8 mouse cellular contexts compared by ENCODE assay signal in the genomic region with DNA sequence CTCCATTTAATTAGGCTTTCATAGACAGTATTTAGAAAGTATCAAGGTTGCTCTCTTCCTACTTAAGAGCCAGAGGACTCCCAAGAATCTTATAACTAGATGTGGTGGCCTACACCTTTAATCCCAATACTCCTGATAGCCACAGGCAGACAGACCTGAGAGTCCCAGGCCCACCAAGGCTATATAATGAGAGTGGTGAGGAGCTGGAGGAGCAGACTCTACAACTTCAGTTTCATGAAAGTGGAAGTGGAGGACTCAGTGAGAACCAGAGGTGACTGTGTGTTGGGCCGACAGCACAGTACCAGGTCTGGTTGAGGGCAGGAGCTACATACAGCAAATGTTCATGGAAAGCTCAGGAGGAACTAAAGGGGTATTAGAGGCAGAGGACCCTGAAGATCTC. TPM values are rescaled to one million over a fixed set of nuclear protein-coding genes. Genes with fewer than 3 reads are reported as not detected.
A peak's percentile ranks its signal among the peaks of the same experiment; 100 is the strongest.
DNase-seq lines count a peak whose midpoint lies in the region; ATAC-seq lines count a peak whose summit lies in the region.

No protein-coding gene starts in this region.

- H3K4me2 ChIP-seq in kidney, embryonic 14.5 days (replicated peaks; ENCODE audit: low read depth, low read length), result peak overlapping the region; percentile 44
- peak overlapping the region; percentile 43 for H3K4me2 ChIP-seq in embryonic facial prominence, embryonic 12.5 days (replicated peaks)
- H3K4me2 ChIP-seq in hindbrain, embryonic 15.5 days, result peak overlapping the region; percentile 48
- H3K4me2 ChIP-seq in midbrain, embryonic 16.5 days (ENCODE audit: low read length), result peak overlapping the region; percentile 46

- H3K4me3 ChIP-seq in kidney, embryonic 14.5 days (ENCODE audit: low read length), result peak overlapping the region; percentile 88
- peak overlapping the region; percentile 85 for H3K4me3 ChIP-seq in embryonic facial prominence, embryonic 12.5 days
- peak overlapping the region; percentile 68 for H3K4me3 ChIP-seq in hindbrain, embryonic 15.5 days
- H3K4me3 ChIP-seq in midbrain, embryonic 16.5 days (ENCODE audit: low read depth, low read length), result peak overlapping the region; percentile 52

- ATAC-seq in kidney, embryonic 14.5 days (ENCODE audit: low FRiP score, low TSS enrichment), result peak; percentile 16; the same call in 1 of the 2 replicates
- ATAC-seq in embryonic facial prominence, embryonic 12.5 days (ENCODE audit: insufficient number of reproducible peaks, insufficient read depth, low FRiP score, low TSS enrichment), result peak; percentile 38; the same call in 1 of the 2 replicates
- no peak; the same call in 1 of the 2 replicates for ATAC-seq in hindbrain, embryonic 15.5 days (ENCODE audit: low FRiP score, low read depth)
- peak; percentile 44 for ATAC-seq in midbrain, embryonic 16.5 days

- 100% methylated on average over 1 of the region's 1 CpGs for WGBS in kidney, embryonic 14.5 days
- 100% methylated on average over 1 of the region's 1 CpGs for WGBS in embryonic facial prominence, embryonic 12.5 days
- WGBS in hindbrain, embryonic 15.5 days, result 97% methylated on average over 1 of the region's 1 CpGs
- 97% methylated on average over 1 of the region's 1 CpGs for WGBS in midbrain, embryonic 16.5 days

- no peak for DNase-seq in kidney, postnatal 36 days
- DNase-seq in adrenal gland, adult (ENCODE audit: inconsistent age in 2 of 2, low spot score in 1 of 2), result no peak
- DNase-seq in cerebellum, postnatal 4 days (ENCODE audit: low spot score in 2 of 2), result no peak
- no peak for DNase-seq in kidney, postnatal 25 days

- H3K9ac ChIP-seq in kidney, embryonic 14.5 days (ENCODE audit: low read depth, low read length), result no peak overlapping the region
- no peak overlapping the region for H3K9ac ChIP-seq in embryonic facial prominence, embryonic 12.5 days
- no peak overlapping the region for H3K9ac ChIP-seq in hindbrain, embryonic 15.5 days
- H3K9ac ChIP-seq in midbrain, embryonic 16.5 days (ENCODE audit: low read depth, low read length), result no peak overlapping the region

- peaks cover 9% of the 10 kb centered on the region for H3K4me1 ChIP-seq in kidney, embryonic 14.5 days (ENCODE audit: control insufficient read depth, insufficient read depth, low read length)
- peaks cover 11% of the 10 kb centered on the region for H3K4me1 ChIP-seq in embryonic facial prominence, embryonic 12.5 days
- peaks cover 24% of the 10 kb centered on the region for H3K4me1 ChIP-seq in hindbrain, embryonic 15.5 days (replicated peaks)
- H3K4me1 ChIP-seq in midbrain, embryonic 16.5 days (ENCODE audit: control insufficient read depth, insufficient read depth, low read length), result peaks cover 21% of the 10 kb centered on the region

- peaks cover 2% of the 10 kb centered on the region; the same call in 1 of the 2 replicates for H3K36me3 ChIP-seq in kidney, embryonic 14.5 days (ENCODE audit: control insufficient read depth, insufficient read depth, low read length)
- H3K36me3 ChIP-seq in embryonic facial prominence, embryonic 12.5 days, result peaks cover 9% of the 10 kb centered on the region
- 0 out of 2 replicates have a peak, but pooled peaks cover 4% of the 10 kb centered on the region for H3K36me3 ChIP-seq in hindbrain, embryonic 15.5 days
- H3K36me3 ChIP-seq in midbrain, embryonic 16.5 days (ENCODE audit: control insufficient read depth, insufficient read depth, low read length), result 0 out of 2 replicates have a peak, but pooled peaks cover 1% of the 10 kb centered on the region

- H3K9me3 ChIP-seq in kidney, embryonic 14.5 days (ENCODE audit: control insufficient read depth, low read length), result no peaks in the 10 kb centered on the region
- no peaks in the 10 kb centered on the region for H3K9me3 ChIP-seq in embryonic facial prominence, embryonic 12.5 days
- no peaks in the 10 kb centered on the region for H3K9me3 ChIP-seq in hindbrain, embryonic 15.5 days
- H3K9me3 ChIP-seq in midbrain, embryonic 16.5 days (replicated peaks; ENCODE audit: control insufficient read depth, low read length, poor library complexity, severe bottlenecking), result no peaks in the 10 kb centered on the region

- no peak overlapping the region for H3K27ac ChIP-seq in kidney, embryonic 14.5 days (ENCODE audit: low read depth, low read length)
- H3K27ac ChIP-seq in embryonic facial prominence, embryonic 12.5 days, result no peak overlapping the region
- H3K27ac ChIP-seq in hindbrain, embryonic 15.5 days (replicated peaks), result peak overlapping the region; percentile 44; the same call in 1 of the 2 replicates
- H3K27ac ChIP-seq in midbrain, embryonic 16.5 days (ENCODE audit: low read length), result peak overlapping the region; percentile 63; the same call in 1 of the 2 replicates

- no peaks in the 10 kb centered on the region for H3K27me3 ChIP-seq in kidney, embryonic 14.5 days (ENCODE audit: control insufficient read depth, insufficient read depth, low read length)
- H3K27me3 ChIP-seq in embryonic facial prominence, embryonic 12.5 days, result no peaks in the 10 kb centered on the region
- no peaks in the 10 kb centered on the region for H3K27me3 ChIP-seq in hindbrain, embryonic 15.5 days
- H3K27me3 ChIP-seq in midbrain, embryonic 16.5 days (ENCODE audit: control insufficient read depth, insufficient read depth, low read depth, low read length), result no peaks in the 10 kb centered on the region

RNA-seq across cellular contexts. Expression of a gene that starts 0.5 kb away (rescaled TPM):
- polyA plus RNA-seq in kidney, embryonic 14.5 days (2014; fragmentation: Nextera tagmentation; extraction: Ambion mirVana), result 62.7 and 67.0 TPM in 2 replicates
- polyA plus RNA-seq in embryonic facial prominence, embryonic 12.5 days (2016; fragmentation: Nextera tagmentation; extraction: Ambion mirVana), result 62.0 and 65.2 TPM in 2 replicates
- polyA plus RNA-seq in hindbrain, embryonic 15.5 days (2015; fragmentation: Nextera tagmentation; extraction: Ambion mirVana), result 125 and 127 TPM in 2 replicates
- 127 and 132 TPM in 2 replicates for polyA plus RNA-seq in midbrain, embryonic 16.5 days (2015; fragmentation: Nextera tagmentation; extraction: Ambion mirVana)

Comparison
In these comparisons a context has a peak if more than half of its experiments do, and no peak if none do; other contexts are left out.
1. H3K27ac ChIP-seq: peak in hindbrain, embryonic 15.5 days (single experiment) and midbrain, embryonic 16.5 days (single experiment); none in kidney, embryonic 14.5 days (single experiment) and embryonic facial prominence, embryonic 12.5 days (single experiment).
2. Peak in every context shown above with its lines, with median percentiles within 50 percentile points of each other: H3K4me2 ChIP-seq and H3K4me3 ChIP-seq.